Mouse (Mus musculus): ENCODE results near the gene Slc38a9. TPM values are rescaled to one million over a fixed set of nuclear protein-coding genes. Genes with fewer than 3 reads are reported as not detected.

Gene Slc38a9
- polyA plus RNA-seq, 1 experiment from 2014 or later = 11.2 TPM

- Histone ChIP-seq H3K9me3 (replicated peaks) (no peaks in the 10 kb centered on the region), H3K4me1 (replicated peaks) (no peaks in the 10 kb centered on the region), H3K36me3 (no peaks in the 10 kb centered on the region), H3K27me3 (no peaks in the 10 kb centered on the region), H3K27ac (no peak overlapping the region), H3K4me3 (no peak overlapping the region), H3K4me2 (no peak overlapping the region), H3K9ac (no peak overlapping the region)
- 89% methylated on average over 3 of the region's 3 CpGs for WGBS
- no peak for ATAC-seq (replicated peaks; ENCODE audit: insufficient number of reproducible peaks, insufficient read depth, low FRiP score, low read depth)
Observed at GRCm38 (mm10) chr13:112651183-112651582, 9.4 kb upstream of the Slc38a9 start.

- H3K36me3 ChIP-seq = no peaks in the 10 kb centered on the region
- 63% methylated on average over 45 of the region's 45 CpGs for WGBS
- H3K9ac ChIP-seq = no peak within 1 kb of the TSS
- H3K4me2 ChIP-seq = 0 out of 2 replicates have a peak within 1 kb of the TSS, but pooled peaks have one; percentile 11
- H3K4me3 ChIP-seq = no peak within 1 kb of the TSS
- no peaks in the 10 kb centered on the region for H3K9me3 ChIP-seq (replicated peaks)
- no peaks in the 10 kb centered on the region for H3K27me3 ChIP-seq
- no peak within 1 kb of the TSS for H3K27ac ChIP-seq
- no peaks in the 10 kb centered on the region for H3K4me1 ChIP-seq (replicated peaks)
- ATAC-seq (replicated peaks; ENCODE audit: insufficient number of reproducible peaks, insufficient read depth, low FRiP score, low read depth) = no peak
Observed at GRCm38 (mm10) chr13:112652205-112652604, 8.3 kb upstream of the Slc38a9 start, which contains the start of gene Ddx4. Gene Ddx4 (minus strand): TSS chr13:112652475.

- Histone ChIP-seq H3K9me3 (replicated peaks) (no peaks in the 10 kb centered on the region), H3K4me2 (peak overlapping the region; percentile 91), H3K4me1 (replicated peaks) (peaks cover 11% of the 10 kb centered on the region), H3K36me3 (no peaks in the 10 kb centered on the region), H3K4me3 (peak overlapping the region; percentile 82), H3K9ac (peak overlapping the region; percentile 55), H3K27ac (no peak overlapping the region), H3K27me3 (no peaks in the 10 kb centered on the region)
- no peak for ATAC-seq (replicated peaks; ENCODE audit: insufficient number of reproducible peaks, insufficient read depth, low FRiP score, low read depth)
- 4% methylated on average over 10 of the region's 10 CpGs for WGBS
Observed at GRCm38 (mm10) chr13:112659986-112660573, 471 bp upstream of the Slc38a9 start.

- ATAC-seq (replicated peaks; ENCODE audit: insufficient number of reproducible peaks, insufficient read depth, low FRiP score, low read depth) = no peak
- Histone ChIP-seq H3K36me3 (no peaks in the 10 kb centered on the region), H3K27ac (no peak overlapping the region), H3K4me2 (peak overlapping the region; percentile 91), H3K9me3 (replicated peaks) (no peaks in the 10 kb centered on the region), H3K27me3 (no peaks in the 10 kb centered on the region), H3K4me1 (replicated peaks) (peaks cover 15% of the 10 kb centered on the region), H3K4me3 (peak overlapping the region; percentile 82; the same call in 1 of the 2 replicates), H3K9ac (no peak overlapping the region)
- 75% methylated on average over 2 of the region's 2 CpGs for WGBS
Observed at GRCm38 (mm10) chr13:112661687-112662086, 1.1 kb downstream of the Slc38a9 start.

- H3K9ac ChIP-seq = no peak overlapping the region
- H3K4me1 ChIP-seq (replicated peaks) = peaks cover 13% of the 10 kb centered on the region
- peak overlapping the region; percentile 40 for H3K4me2 ChIP-seq
- 75% methylated on average over 10 of the region's 10 CpGs for WGBS
- H3K27ac ChIP-seq = 0 out of 2 replicates have a peak overlapping the region, but pooled peaks have one; percentile 9
- H3K27me3 ChIP-seq = no peaks in the 10 kb centered on the region
- no peaks in the 10 kb centered on the region for H3K9me3 ChIP-seq (replicated peaks)
- H3K4me3 ChIP-seq = no peak overlapping the region
- ATAC-seq (replicated peaks; ENCODE audit: insufficient number of reproducible peaks, insufficient read depth, low FRiP score, low read depth) = no peak
- H3K36me3 ChIP-seq = peaks cover 4% of the 10 kb centered on the region; the same call in 1 of the 2 replicates
Observed at GRCm38 (mm10) chr13:112666433-112667024, 6.0 kb downstream of the Slc38a9 start.

- WGBS = 29% methylated on average over 9 of the region's 9 CpGs
- Histone ChIP-seq H3K27me3 (no peaks in the 10 kb centered on the region), H3K36me3 (peaks cover 4% of the 10 kb centered on the region; the same call in 1 of the 2 replicates), H3K4me3 (no peak overlapping the region), H3K9me3 (replicated peaks) (no peaks in the 10 kb centered on the region), H3K27ac (0 out of 2 replicates have a peak overlapping the region, but pooled peaks have one; percentile 9), H3K9ac (no peak overlapping the region), H3K4me2 (peak overlapping the region; percentile 40), H3K4me1 (replicated peaks) (peaks cover 11% of the 10 kb centered on the region; the same call in 1 of the 2 replicates)
- ATAC-seq (replicated peaks; ENCODE audit: insufficient number of reproducible peaks, insufficient read depth, low FRiP score, low read depth) = peak; percentile 67; the same call in 1 of the 2 replicates
Observed at GRCm38 (mm10) chr13:112667215-112667614, 6.7 kb downstream of the Slc38a9 start.

- ATAC-seq (replicated peaks; ENCODE audit: insufficient number of reproducible peaks, insufficient read depth, low FRiP score, low read depth) = no peak
- H3K9ac ChIP-seq = no peak overlapping the region
- no peaks in the 10 kb centered on the region for H3K9me3 ChIP-seq (replicated peaks)
- peaks cover 4% of the 10 kb centered on the region; the same call in 1 of the 2 replicates for H3K36me3 ChIP-seq
- peaks cover 8% of the 10 kb centered on the region for H3K4me1 ChIP-seq (replicated peaks)
- 59% methylated on average over 13 of the region's 13 CpGs for WGBS
- no peak overlapping the region for H3K4me3 ChIP-seq
- no peak overlapping the region for H3K27ac ChIP-seq
- H3K27me3 ChIP-seq = no peaks in the 10 kb centered on the region
- no peak overlapping the region for H3K4me2 ChIP-seq
Observed at GRCm38 (mm10) chr13:112671708-112672107, 11.2 kb downstream of the Slc38a9 start.

GRCm38 (mm10) chr13:112672797-112673196 is 12.2 kb downstream of the Slc38a9 start:
- H3K4me2 ChIP-seq = no peak overlapping the region
- H3K9ac ChIP-seq = no peak overlapping the region
- WGBS = 25% methylated on average over 6 of the region's 6 CpGs
- H3K4me3 ChIP-seq = no peak overlapping the region
- H3K27me3 ChIP-seq = no peaks in the 10 kb centered on the region
- H3K4me1 ChIP-seq (replicated peaks) = peaks cover 5% of the 10 kb centered on the region
- H3K27ac ChIP-seq = no peak overlapping the region
- no peak for ATAC-seq (replicated peaks; ENCODE audit: insufficient number of reproducible peaks, insufficient read depth, low FRiP score, low read depth)
- no peaks in the 10 kb centered on the region for H3K9me3 ChIP-seq (replicated peaks)
- peaks cover 4% of the 10 kb centered on the region; the same call in 1 of the 2 replicates for H3K36me3 ChIP-seq

GRCm38 (mm10) chr13:112673899-112674447 is 13.4 kb downstream of the Slc38a9 start:
- no peaks in the 10 kb centered on the region for H3K27me3 ChIP-seq
- WGBS = 11% methylated on average over 9 of the region's 9 CpGs
- no peak overlapping the region for H3K4me3 ChIP-seq

GRCm38 (mm10) chr13:112678154-112678553 is 17.6 kb downstream of the Slc38a9 start:
- Histone ChIP-seq H3K36me3 (peaks cover 3% of the 10 kb centered on the region; the same call in 1 of the 2 replicates), H3K9ac (no peak overlapping the region), H3K4me3 (no peak overlapping the region), H3K4me2 (no peak overlapping the region), H3K9me3 (replicated peaks) (0 out of 2 replicates have a peak, but pooled peaks cover 3% of the 10 kb centered on the region), H3K4me1 (replicated peaks) (peaks cover 8% of the 10 kb centered on the region), H3K27ac (no peak overlapping the region), H3K27me3 (no peaks in the 10 kb centered on the region)
- 93% methylated on average over 4 of the region's 4 CpGs for WGBS
- ATAC-seq (replicated peaks; ENCODE audit: insufficient number of reproducible peaks, insufficient read depth, low FRiP score, low read depth) = no peak

More at GRCm38 (mm10) chr13:112673899-112674447, 13.4 kb downstream of the Slc38a9 start:
- Histone ChIP-seq H3K27ac (no peak overlapping the region), H3K9ac (no peak overlapping the region), H3K4me2 (peak overlapping the region; percentile 22; the same call in 1 of the 2 replicates), H3K9me3 (replicated peaks) (0 out of 2 replicates have a peak, but pooled peaks cover 3% of the 10 kb centered on the region), H3K36me3 (peaks cover 7% of the 10 kb centered on the region), H3K4me1 (replicated peaks) (peaks cover 5% of the 10 kb centered on the region)
- peak; percentile 82 for ATAC-seq (replicated peaks; ENCODE audit: insufficient number of reproducible peaks, insufficient read depth, low FRiP score, low read depth)

GRCm38 (mm10) chr13:112683312-112683711 is 22.8 kb downstream of the Slc38a9 start:
- no peak overlapping the region for H3K27ac ChIP-seq
- H3K9ac ChIP-seq = no peak overlapping the region
- no peaks in the 10 kb centered on the region for H3K27me3 ChIP-seq
- WGBS = 57% methylated on average over 2 of the region's 2 CpGs
- ATAC-seq (replicated peaks; ENCODE audit: insufficient number of reproducible peaks, insufficient read depth, low FRiP score, low read depth) = no peak
- peaks cover 3% of the 10 kb centered on the region; the same call in 1 of the 2 replicates for H3K36me3 ChIP-seq
- peaks cover 11% of the 10 kb centered on the region for H3K4me1 ChIP-seq (replicated peaks)
- H3K4me3 ChIP-seq = no peak overlapping the region
- no peak overlapping the region for H3K4me2 ChIP-seq
- no peaks in the 10 kb centered on the region for H3K9me3 ChIP-seq (replicated peaks)
